Mouse (Mus musculus) cortical plate, adult 2 months (tissue): ENCODE data around the gene Lrrc74a.

Source experiments
- CTCF ChIP-seq: fragments of 200-500 bp; IDR thresholded peaks from 2 replicates; pipeline ENCODE4 v1.5.1; 2011; ENCODE audit warnings: mild to moderate bottlenecking, control low read depth, low read length; ENCODE audit not compliant: insufficient read depth; ENCODE audit errors: extremely low read depth
- POLR2A ChIP-seq: fragments of 200-500 bp; IDR thresholded peaks from 2 replicates; pipeline ENCODE4 v1.6.1; 2011; ENCODE audit warnings: mild to moderate bottlenecking, low read length, control low read depth; ENCODE audit not compliant: insufficient read depth; ENCODE audit errors: extremely low read depth

DNA sequence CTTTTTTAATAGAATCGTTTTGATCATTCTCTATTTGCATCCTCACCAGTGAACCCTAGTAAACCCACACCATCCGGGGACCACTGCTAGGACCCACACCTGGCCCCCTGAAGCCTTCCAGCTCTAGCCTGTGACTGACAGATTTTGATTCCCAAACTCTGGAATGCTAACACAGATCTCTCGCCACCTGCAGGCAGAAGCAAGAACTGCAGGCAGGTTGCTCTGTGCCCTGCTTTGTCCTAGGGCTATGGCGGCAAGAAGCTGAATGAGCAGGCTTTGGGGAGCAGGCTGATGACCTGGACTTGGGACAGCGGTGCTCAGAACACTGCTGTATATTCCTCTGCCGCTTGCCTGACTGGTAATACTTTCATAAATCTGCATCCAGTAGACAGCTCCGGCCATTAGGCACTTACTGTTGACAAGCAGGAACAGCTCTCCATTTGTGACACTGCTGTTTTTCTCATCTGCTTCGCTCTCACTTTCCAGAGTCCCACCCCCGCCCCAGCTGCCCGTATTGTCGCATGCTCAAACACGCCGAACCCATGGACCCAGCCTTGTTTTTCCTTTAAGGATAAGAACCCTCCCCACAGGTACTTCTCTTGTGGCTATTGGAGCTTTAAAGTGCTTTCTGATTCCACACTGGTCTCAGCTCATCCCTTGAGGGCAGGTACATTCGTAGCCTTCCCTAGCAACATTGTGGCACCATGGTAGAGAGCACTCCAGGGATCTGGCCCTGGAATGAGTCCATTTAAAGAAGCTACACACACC, 64.8 kb downstream of the Lrrc74a start:
- TF ChIP-seq CTCF (peak; percentile 93), POLR2A (0 out of 2 replicates have a peak, but pooled peaks have one; percentile 8)
